Mouse (Mus musculus) forebrain, embryonic 15.5 days (tissue): ENCODE results near the gene Ube3b. TPM values are rescaled to one million over a fixed set of nuclear protein-coding genes. Genes with fewer than 3 reads are reported as not detected.

Experiments
- ATAC-seq: fragments of 200-750 bp; cut with Nextera tagmentation; replicated peaks from 2 replicates; pipeline ENCODE4 v1.8.0; 2017; ENCODE audit warnings: mild to moderate bottlenecking, moderate TSS enrichment, moderate library complexity
- H3K27ac ChIP-seq: fragments of 300-500 bp; sonication (generic); replicated peaks from 2 replicates; pipeline ENCODE4 v1.5.1; 2015; ENCODE audit warnings: mild to moderate bottlenecking, inconsistent platforms
- H3K27me3 ChIP-seq: fragments of 300-500 bp; sonication (generic); 2 replicates; pipeline ENCODE4 v1.6.1; 2015; ENCODE audit warnings: inconsistent platforms
- H3K36me3 ChIP-seq: fragments of 300-500 bp; sonication (generic); 2 replicates; pipeline ENCODE4 v1.6.1; 2015; ENCODE audit warnings: mild to moderate bottlenecking, inconsistent platforms
- H3K4me1 ChIP-seq: fragments of 300-500 bp; sonication (generic); 2 replicates; pipeline ENCODE4 v1.6.1; 2015; ENCODE audit warnings: inconsistent platforms
- H3K4me2 ChIP-seq: fragments of 300-500 bp; sonication (generic); replicated peaks from 2 replicates; pipeline ENCODE4 v1.6.1; 2015; ENCODE audit warnings: mild to moderate bottlenecking, inconsistent platforms
- H3K4me3 ChIP-seq: fragments of 300-500 bp; sonication (generic); 2 replicates; pipeline ENCODE4 v1.5.1; 2015; ENCODE audit warnings: mild to moderate bottlenecking, inconsistent platforms
- H3K9ac ChIP-seq: fragments of 300-500 bp; sonication (generic); replicated peaks from 2 replicates; pipeline ENCODE4 v1.6.1; 2015; ENCODE audit warnings: mild to moderate bottlenecking, inconsistent platforms
- H3K9me3 ChIP-seq: fragments of 300-500 bp; sonication (generic); 2 replicates; pipeline ENCODE4 v1.6.1; 2016; ENCODE audit warnings: inconsistent platforms
- WGBS: fragments of 180-500 bp; shearing (Covaris S2); methylation state at CpG from one replicate; pipeline ENCODE4 v1.1.7; 2015; ENCODE audit warnings: mixed read lengths; 5-methylcytosine and 5-hydroxymethylcytosine counted together
- polyA plus RNA-seq: library from polyadenylated mRNA; unstranded; fragments of >200 nt; fragmentation: Nextera tagmentation; extraction: Ambion mirVana; gene quantifications from 2 replicates; pipeline ENCODE4 v1.2.1, GENCODE M21; 2015

Ube3b gene
- polyA plus RNA-seq, 1 experiment from 2014 or later, result 41.3 TPM

GRCm38 (mm10) chr5:114365043-114365752 is 15.2 kb upstream of the Ube3b start:
- Histone ChIP-seq H3K27ac (no peak overlapping the region), H3K4me3 (no peak overlapping the region), H3K9ac (no peak overlapping the region), H3K9me3 (no peaks in the 10 kb centered on the region), H3K4me2 (no peak overlapping the region), H3K36me3 (peaks cover 88% of the 10 kb centered on the region), H3K4me1 (no peaks in the 10 kb centered on the region), H3K27me3 (no peaks in the 10 kb centered on the region)
- no peak for ATAC-seq
- 91% methylated on average over 23 of the region's 23 CpGs for WGBS

GRCm38 (mm10) chr5:114368121-114368520 is 12.3 kb upstream of the Ube3b start:
- H3K27me3 ChIP-seq, result no peaks in the 10 kb centered on the region
- H3K9ac ChIP-seq, result no peak overlapping the region
- peaks cover 88% of the 10 kb centered on the region for H3K36me3 ChIP-seq
- no peaks in the 10 kb centered on the region for H3K9me3 ChIP-seq
- H3K4me3 ChIP-seq, result no peak overlapping the region
- no peak overlapping the region for H3K27ac ChIP-seq
- 94% methylated on average over 14 of the region's 14 CpGs for WGBS
- H3K4me1 ChIP-seq, result 0 out of 2 replicates have a peak, but pooled peaks cover 6% of the 10 kb centered on the region
- no peak overlapping the region for H3K4me2 ChIP-seq
- ATAC-seq, result no peak

DNA sequence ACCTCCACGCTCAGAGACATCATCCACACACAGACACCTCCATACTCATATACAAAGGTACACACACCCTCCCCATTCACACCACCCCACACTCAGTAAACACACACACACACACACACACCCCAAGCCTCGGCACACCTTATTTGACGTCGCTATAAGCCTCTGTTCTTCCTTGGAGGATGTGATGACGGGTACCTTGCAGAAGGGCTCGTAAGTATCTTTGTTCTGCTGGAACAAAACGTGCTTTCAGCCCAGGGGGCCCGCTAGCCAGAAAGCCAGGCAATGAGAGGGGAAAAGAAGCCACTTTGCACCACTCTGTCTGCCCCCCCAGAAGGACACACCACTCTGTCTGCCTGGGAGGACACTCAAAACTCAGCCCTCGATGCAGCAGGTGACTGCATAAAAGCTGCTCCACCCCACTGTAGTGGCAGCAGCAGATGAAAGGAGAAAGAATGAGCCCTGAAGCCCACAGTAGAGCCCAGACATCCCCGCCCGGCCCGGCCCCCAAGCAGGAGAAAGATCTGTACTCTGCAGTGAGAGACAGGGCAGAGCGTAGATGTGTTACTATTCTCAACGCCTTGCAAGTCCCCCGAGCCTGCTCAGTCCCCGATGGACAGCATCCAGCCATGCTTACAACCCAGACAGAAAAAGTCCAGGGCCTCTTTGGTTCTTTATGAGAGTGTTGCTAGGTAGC is 11.5 kb upstream of the Ube3b start:
- Histone ChIP-seq H3K9me3 (no peaks in the 10 kb centered on the region), H3K4me1 (0 out of 2 replicates have a peak, but pooled peaks cover 10% of the 10 kb centered on the region), H3K4me2 (no peak overlapping the region), H3K27me3 (no peaks in the 10 kb centered on the region), H3K9ac (no peak overlapping the region), H3K4me3 (no peak overlapping the region), H3K27ac (no peak overlapping the region), H3K36me3 (peaks cover 88% of the 10 kb centered on the region)
- 85% methylated on average over 16 of the region's 16 CpGs for WGBS
- no peak for ATAC-seq

GRCm38 (mm10) chr5:114369921-114370320 is 10.5 kb upstream of the Ube3b start:
- H3K9me3 ChIP-seq, result no peaks in the 10 kb centered on the region
- H3K4me3 ChIP-seq, result no peak overlapping the region
- no peak overlapping the region for H3K4me2 ChIP-seq
- H3K36me3 ChIP-seq, result peaks cover 83% of the 10 kb centered on the region
- no peaks in the 10 kb centered on the region for H3K27me3 ChIP-seq
- no peak overlapping the region; the same call in 1 of the 2 replicates for H3K27ac ChIP-seq
- 88% methylated on average over 9 of the region's 9 CpGs for WGBS
- H3K4me1 ChIP-seq, result 0 out of 2 replicates have a peak, but pooled peaks cover 10% of the 10 kb centered on the region
- no peak overlapping the region for H3K9ac ChIP-seq
- no peak for ATAC-seq

DNA sequence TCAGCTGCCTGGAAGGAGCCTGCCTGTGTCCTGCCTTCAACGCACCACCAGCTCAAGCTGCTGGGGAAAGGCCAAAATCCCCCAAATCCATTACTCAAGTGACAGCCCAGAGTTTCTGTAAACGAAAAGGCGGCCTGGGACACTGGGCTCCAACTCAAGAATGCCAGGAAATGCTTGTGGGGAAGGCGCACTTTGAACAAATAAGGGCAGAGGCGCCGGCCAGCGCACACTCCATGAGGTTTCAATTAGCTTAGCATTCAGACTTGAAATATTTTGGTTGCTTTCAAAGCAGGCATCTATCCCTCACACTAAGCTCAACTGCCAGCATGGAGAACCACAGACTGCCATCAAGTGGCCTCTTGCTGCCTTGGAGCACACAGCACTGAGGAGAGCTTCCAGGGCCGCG is 10.0 kb upstream of the Ube3b start:
- Histone ChIP-seq H3K36me3 (peaks cover 79% of the 10 kb centered on the region), H3K4me2 (no peak overlapping the region), H3K4me1 (0 out of 2 replicates have a peak, but pooled peaks cover 10% of the 10 kb centered on the region), H3K9ac (no peak overlapping the region), H3K27ac (peak overlapping the region; percentile 43; the same call in 1 of the 2 replicates), H3K9me3 (no peaks in the 10 kb centered on the region), H3K4me3 (no peak overlapping the region), H3K27me3 (no peaks in the 10 kb centered on the region)
- 79% methylated on average over 9 of the region's 9 CpGs for WGBS
- ATAC-seq, result no peak

GRCm38 (mm10) chr5:114371331-114371730 is 9.1 kb upstream of the Ube3b start:
- H3K4me2 ChIP-seq, result no peak overlapping the region
- H3K4me1 ChIP-seq, result 0 out of 2 replicates have a peak, but pooled peaks cover 10% of the 10 kb centered on the region
- 75% methylated on average over 3 of the region's 3 CpGs for WGBS
- no peak for ATAC-seq
- no peak overlapping the region for H3K9ac ChIP-seq
- no peak overlapping the region for H3K27ac ChIP-seq
- H3K27me3 ChIP-seq, result no peaks in the 10 kb centered on the region
- H3K36me3 ChIP-seq, result peaks cover 73% of the 10 kb centered on the region
- no peak overlapping the region for H3K4me3 ChIP-seq
- no peaks in the 10 kb centered on the region for H3K9me3 ChIP-seq

DNA sequence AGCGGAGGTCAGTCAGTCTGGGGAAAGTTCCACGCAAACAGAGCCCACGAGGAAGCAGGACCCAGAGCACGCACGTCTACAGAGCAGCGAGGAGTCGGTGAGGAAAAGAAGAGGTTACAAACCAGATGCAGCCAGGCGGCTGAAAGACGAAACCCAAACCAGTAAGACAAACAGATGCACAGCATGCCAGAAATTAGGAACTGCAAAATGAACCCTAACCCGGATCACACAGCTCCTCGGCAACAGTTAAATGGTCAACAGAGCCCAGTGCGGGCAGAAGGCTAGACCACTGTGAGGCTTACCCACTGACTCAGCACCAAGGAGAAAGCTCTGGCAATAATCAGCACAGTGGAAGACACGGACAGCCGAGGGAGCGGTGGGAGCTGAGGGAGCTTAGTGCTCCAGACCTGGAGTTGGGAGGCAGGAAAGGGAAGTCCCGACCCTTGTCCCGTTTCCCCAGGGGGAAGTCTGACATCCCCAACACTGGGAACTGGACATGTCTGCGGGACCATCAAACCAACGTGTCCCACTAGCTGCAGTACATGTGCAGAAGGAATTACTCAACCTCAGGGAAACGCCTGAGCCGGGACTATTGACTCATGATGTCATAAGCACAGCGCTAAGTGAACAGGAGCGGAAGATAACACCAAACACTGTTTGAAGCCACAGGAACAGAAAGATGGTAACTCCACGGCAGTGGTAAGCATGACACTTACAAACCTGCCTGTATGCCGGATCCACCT is 8.5 kb upstream of the Ube3b start:
- H3K27ac ChIP-seq, result no peak overlapping the region
- no peak overlapping the region for H3K9ac ChIP-seq
- ATAC-seq, result no peak
- peaks cover 67% of the 10 kb centered on the region for H3K36me3 ChIP-seq
- H3K9me3 ChIP-seq, result no peaks in the 10 kb centered on the region
- H3K4me2 ChIP-seq, result no peak overlapping the region
- 83% methylated on average over 25 of the region's 25 CpGs for WGBS
- no peak overlapping the region for H3K4me3 ChIP-seq
- H3K4me1 ChIP-seq, result peaks cover 10% of the 10 kb centered on the region; the same call in 1 of the 2 replicates
- no peaks in the 10 kb centered on the region for H3K27me3 ChIP-seq

GRCm38 (mm10) chr5:114372565-114372964 is 7.8 kb upstream of the Ube3b start:
- WGBS, result 39% methylated on average over 11 of the region's 11 CpGs
- no peak overlapping the region for H3K9ac ChIP-seq
- H3K4me1 ChIP-seq, result peaks cover 17% of the 10 kb centered on the region
- H3K27ac ChIP-seq, result no peak overlapping the region
- no peak overlapping the region for H3K4me2 ChIP-seq
- H3K4me3 ChIP-seq, result no peak overlapping the region
- ATAC-seq, result no peak
- H3K36me3 ChIP-seq, result peaks cover 60% of the 10 kb centered on the region
- H3K27me3 ChIP-seq, result no peaks in the 10 kb centered on the region
- H3K9me3 ChIP-seq, result no peaks in the 10 kb centered on the region

- ATAC-seq, result no peak
- Histone ChIP-seq H3K27ac (no peak overlapping the region), H3K9me3 (no peaks in the 10 kb centered on the region), H3K4me2 (no peak overlapping the region), H3K4me3 (no peak overlapping the region), H3K4me1 (peaks cover 22% of the 10 kb centered on the region), H3K9ac (no peak overlapping the region), H3K36me3 (peaks cover 54% of the 10 kb centered on the region), H3K27me3 (no peaks in the 10 kb centered on the region)
- WGBS, result 61% methylated on average over 11 of the region's 11 CpGs
These were observed 7.2 kb upstream of the Ube3b start for GRCm38 (mm10) chr5:114373174-114373573.

- Histone ChIP-seq H3K27ac (no peak overlapping the region), H3K27me3 (no peaks in the 10 kb centered on the region), H3K9ac (no peak overlapping the region), H3K36me3 (peaks cover 51% of the 10 kb centered on the region), H3K4me1 (peaks cover 26% of the 10 kb centered on the region), H3K9me3 (no peaks in the 10 kb centered on the region), H3K4me3 (no peak overlapping the region), H3K4me2 (no peak overlapping the region)
- 90% methylated on average over 9 of the region's 9 CpGs for WGBS
- no peak for ATAC-seq
These were observed 6.8 kb upstream of the Ube3b start for GRCm38 (mm10) chr5:114373581-114373980.

DNA sequence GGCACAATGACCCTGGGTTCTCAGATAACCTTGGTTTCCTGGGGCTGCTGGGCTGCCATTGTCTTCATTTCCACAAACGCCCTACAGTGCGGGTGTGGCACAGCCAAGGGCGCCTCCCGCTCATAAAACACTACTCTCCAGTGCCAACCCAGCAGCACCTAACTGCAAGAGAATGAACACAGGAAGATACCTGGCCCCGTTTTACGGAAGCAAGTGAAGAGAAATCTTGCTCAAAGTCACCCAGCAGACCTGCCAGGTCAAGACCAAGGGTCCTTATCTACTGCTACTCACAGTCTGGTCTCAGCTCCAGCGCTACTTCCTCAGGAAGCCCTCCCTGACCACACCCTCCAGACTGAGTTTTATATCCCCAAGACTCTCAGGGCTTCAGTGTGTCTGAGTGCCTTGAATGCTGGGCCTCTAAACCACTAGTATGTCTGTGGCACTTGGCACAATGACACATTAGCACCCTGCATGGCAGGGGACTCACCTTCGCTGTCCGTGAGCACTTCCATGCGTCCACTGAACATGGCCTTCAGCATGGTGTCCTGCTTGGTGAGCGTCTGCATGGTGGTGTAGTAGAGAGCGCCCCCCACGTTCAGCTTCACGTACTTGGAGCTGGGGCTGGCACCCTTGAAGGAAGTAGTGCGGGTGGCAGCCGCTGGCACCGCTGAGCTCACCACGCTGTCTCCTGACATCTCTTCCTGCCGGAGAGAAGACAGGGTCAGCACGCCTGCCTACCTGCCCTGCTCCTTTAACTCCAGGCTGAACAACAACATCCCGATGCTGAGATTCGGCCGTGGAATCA is 5.8 kb upstream of the Ube3b start:
- Histone ChIP-seq H3K36me3 (peaks cover 42% of the 10 kb centered on the region), H3K4me1 (peaks cover 37% of the 10 kb centered on the region), H3K4me3 (no peak overlapping the region), H3K27ac (no peak overlapping the region), H3K4me2 (no peak overlapping the region), H3K9ac (no peak overlapping the region), H3K27me3 (no peaks in the 10 kb centered on the region), H3K9me3 (no peaks in the 10 kb centered on the region)
- 91% methylated on average over 23 of the region's 23 CpGs for WGBS
- ATAC-seq, result no peak
